Mouse (Mus musculus): Measurements from ENCODE around the gene Kcnh1. TPM values are rescaled to one million over a fixed set of nuclear protein-coding genes. Genes with fewer than 3 reads are reported as not detected.

The Kcnh1 gene
- total and polyA plus RNA-seq, 2 experiments from 2014 or later, result 2.9 to 5.9 TPM

GRCm38 (mm10) chr1:192232696-192233095 is 42.1 kb downstream of the Kcnh1 start:
- no peaks in the 10 kb centered on the region for H3K27me3 ChIP-seq (ENCODE audit: insufficient read depth, low read length)
- no peaks in the 10 kb centered on the region for H3K4me1 ChIP-seq (ENCODE audit: insufficient read depth, low read length)

GRCm38 (mm10) chr1:192246836-192247235 is 56.3 kb downstream of the Kcnh1 start:
- ATAC-seq (ENCODE audit: low FRiP score), result no peak
- Histone ChIP-seq H3K9me3 (ENCODE audit: low read length) (no peaks in the 10 kb centered on the region), H3K36me3 (ENCODE audit: insufficient read depth, low read length) (no peaks in the 10 kb centered on the region), H3K27me3 (ENCODE audit: insufficient read depth, low read length) (no peaks in the 10 kb centered on the region), H3K4me2 (ENCODE audit: low read depth, low read length, poor library complexity, severe bottlenecking) (no peak overlapping the region), H3K9ac (replicated peaks; ENCODE audit: low read length, poor library complexity, severe bottlenecking) (no peak overlapping the region), H3K4me1 (ENCODE audit: insufficient read depth, low read length) (no peaks in the 10 kb centered on the region), H3K4me3 (ENCODE audit: low read depth, low read length) (no peak overlapping the region), H3K27ac (ENCODE audit: low read depth, low read length) (no peak overlapping the region)
- WGBS, result 82% methylated on average over 3 of the region's 3 CpGs
- DNase-seq (ENCODE audit: low spot score), result no peak
- TF ChIP-seq CTCF (IDR thresholded peaks at IDR 0.05), result no peak

More at GRCm38 (mm10) chr1:192232696-192233095, 42.1 kb downstream of the Kcnh1 start:
- Histone ChIP-seq H3K36me3 (ENCODE audit: insufficient read depth, low read length) (no peaks in the 10 kb centered on the region), H3K9ac (replicated peaks; ENCODE audit: low read length, poor library complexity, severe bottlenecking) (no peak overlapping the region), H3K4me3 (ENCODE audit: low read depth, low read length) (no peak overlapping the region), H3K9me3 (ENCODE audit: low read length) (no peaks in the 10 kb centered on the region; the same call in 1 of the 2 replicates), H3K27ac (ENCODE audit: low read depth, low read length) (no peak overlapping the region), H3K4me2 (ENCODE audit: low read depth, low read length, poor library complexity, severe bottlenecking) (no peak overlapping the region)
- no peak for TF ChIP-seq CTCF (IDR thresholded peaks at IDR 0.05)
- 60% methylated on average over 1 of the region's 1 CpGs for WGBS
- no peak for ATAC-seq (ENCODE audit: low FRiP score)
- no peak for DNase-seq (ENCODE audit: low spot score)

GRCm38 (mm10) chr1:192259146-192259545 is 68.6 kb downstream of the Kcnh1 start:
- TF ChIP-seq CTCF (IDR thresholded peaks at IDR 0.05), result no peak
- DNase-seq (ENCODE audit: low spot score), result no peak
- Histone ChIP-seq H3K9me3 (ENCODE audit: low read length) (no peaks in the 10 kb centered on the region), H3K27me3 (ENCODE audit: insufficient read depth, low read length) (no peaks in the 10 kb centered on the region), H3K4me1 (ENCODE audit: insufficient read depth, low read length) (no peaks in the 10 kb centered on the region), H3K4me2 (ENCODE audit: low read depth, low read length, poor library complexity, severe bottlenecking) (no peak overlapping the region), H3K4me3 (ENCODE audit: low read depth, low read length) (no peak overlapping the region), H3K27ac (ENCODE audit: low read depth, low read length) (no peak overlapping the region), H3K9ac (replicated peaks; ENCODE audit: low read length, poor library complexity, severe bottlenecking) (no peak overlapping the region), H3K36me3 (ENCODE audit: insufficient read depth, low read length) (no peaks in the 10 kb centered on the region)
- 91% methylated on average over 5 of the region's 5 CpGs for WGBS
- ATAC-seq (ENCODE audit: low FRiP score), result no peak

- H3K9me3 ChIP-seq (ENCODE audit: low read length), result no peaks in the 10 kb centered on the region
- no peak overlapping the region for H3K27ac ChIP-seq (ENCODE audit: low read depth, low read length)
- no peaks in the 10 kb centered on the region for H3K4me1 ChIP-seq (ENCODE audit: insufficient read depth, low read length)
- H3K9ac ChIP-seq (replicated peaks; ENCODE audit: low read length, poor library complexity, severe bottlenecking), result no peak overlapping the region
- ATAC-seq (ENCODE audit: low FRiP score), result no peak
- H3K4me2 ChIP-seq (ENCODE audit: low read depth, low read length, poor library complexity, severe bottlenecking), result no peak overlapping the region
- no peak overlapping the region for H3K4me3 ChIP-seq (ENCODE audit: low read depth, low read length)
- DNase-seq (ENCODE audit: low spot score), result no peak
- no peaks in the 10 kb centered on the region for H3K36me3 ChIP-seq (ENCODE audit: insufficient read depth, low read length)
- no peak for TF ChIP-seq CTCF (IDR thresholded peaks at IDR 0.05)
- no peaks in the 10 kb centered on the region for H3K27me3 ChIP-seq (ENCODE audit: insufficient read depth, low read length)
- 67% methylated on average over 7 of the region's 7 CpGs for WGBS
These were observed 69.0 kb downstream of the Kcnh1 start for GRCm38 (mm10) chr1:192259616-192260015.

GRCm38 (mm10) chr1:192265704-192266103 is 75.1 kb downstream of the Kcnh1 start:
- Histone ChIP-seq H3K9me3 (ENCODE audit: low read length) (no peaks in the 10 kb centered on the region), H3K9ac (replicated peaks; ENCODE audit: low read length, poor library complexity, severe bottlenecking) (no peak overlapping the region), H3K4me1 (ENCODE audit: insufficient read depth, low read length) (no peaks in the 10 kb centered on the region), H3K36me3 (ENCODE audit: insufficient read depth, low read length) (no peaks in the 10 kb centered on the region), H3K4me3 (ENCODE audit: low read depth, low read length) (no peak overlapping the region), H3K27ac (ENCODE audit: low read depth, low read length) (no peak overlapping the region), H3K27me3 (ENCODE audit: insufficient read depth, low read length) (no peaks in the 10 kb centered on the region), H3K4me2 (ENCODE audit: low read depth, low read length, poor library complexity, severe bottlenecking) (no peak overlapping the region)
- TF ChIP-seq CTCF (IDR thresholded peaks at IDR 0.05), result no peak
- DNase-seq (ENCODE audit: low spot score) (no peak), ATAC-seq (ENCODE audit: low FRiP score) (no peak)
- 79% methylated on average over 1 of the region's 1 CpGs for WGBS

DNA sequence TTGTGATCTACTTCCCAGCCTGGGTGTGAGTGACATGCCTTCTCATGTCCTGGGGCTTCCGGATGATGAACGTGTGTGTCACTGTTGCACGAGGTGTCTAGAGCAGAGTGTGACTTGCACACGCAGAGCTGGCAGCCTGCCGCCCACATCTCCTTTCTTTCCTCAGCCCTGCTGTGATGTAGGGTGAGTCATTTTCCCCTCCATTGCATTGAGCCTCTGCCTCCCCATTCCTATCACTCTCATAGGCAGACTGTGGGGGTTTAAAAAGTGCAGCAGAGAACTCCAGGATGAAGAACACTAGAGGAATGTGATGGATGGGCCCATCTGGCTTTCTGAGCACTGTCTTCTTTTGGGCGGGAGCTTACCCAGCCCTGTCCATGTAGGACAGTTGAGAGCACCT is 76.4 kb downstream of the Kcnh1 start:
- H3K9ac ChIP-seq (replicated peaks; ENCODE audit: low read length, poor library complexity, severe bottlenecking), result no peak overlapping the region
- no peak for TF ChIP-seq CTCF (IDR thresholded peaks at IDR 0.05)
- H3K36me3 ChIP-seq (ENCODE audit: insufficient read depth, low read length), result no peaks in the 10 kb centered on the region
- DNase-seq (ENCODE audit: low spot score) (no peak), ATAC-seq (ENCODE audit: low FRiP score) (no peak)
- H3K27ac ChIP-seq (ENCODE audit: low read depth, low read length), result no peak overlapping the region
- no peak overlapping the region for H3K4me2 ChIP-seq (ENCODE audit: low read depth, low read length, poor library complexity, severe bottlenecking)
- no peaks in the 10 kb centered on the region for H3K9me3 ChIP-seq (ENCODE audit: low read length)
- 94% methylated on average over 6 of the region's 6 CpGs for WGBS
- H3K4me1 ChIP-seq (ENCODE audit: insufficient read depth, low read length), result no peaks in the 10 kb centered on the region
- no peak overlapping the region for H3K4me3 ChIP-seq (ENCODE audit: low read depth, low read length)
- H3K27me3 ChIP-seq (ENCODE audit: insufficient read depth, low read length), result no peaks in the 10 kb centered on the region
